Mouse (Mus musculus) forebrain, embryonic 13.5 days (tissue): ENCODE measurements at regions not wholly inside any gene's neighbourhood (a gene's known extent, or its start where the extent isn't known, plus 50 kb on each side); places are given as distances from the start of the nearest gene placed in this dataset.
"Not testable (repeated sequence)": the region's sequence is repeated elsewhere in the genome, so short reads cannot be mapped to it uniquely, and the experiment has no call there.

Experiments used
- ATAC-seq: fragments of 200-750 bp; cut with Nextera tagmentation; 2 replicates; pipeline ENCODE4 v1.8.0; 2017
- H3K27ac ChIP-seq: fragments of 300-500 bp; sonication (generic); 2 replicates; pipeline ENCODE4 v1.5.1; 2015; ENCODE audit warnings: inconsistent platforms, mild to moderate bottlenecking, moderate library complexity
- H3K27me3 ChIP-seq: fragments of 300-500 bp; sonication (generic); 2 replicates; pipeline ENCODE4 v1.6.1; 2015; ENCODE audit warnings: mild to moderate bottlenecking, inconsistent platforms
- H3K36me3 ChIP-seq: fragments of 300-500 bp; sonication (generic); 2 replicates; pipeline ENCODE4 v1.6.1; 2015; ENCODE audit warnings: mild to moderate bottlenecking, inconsistent platforms; ENCODE audit not compliant: poor library complexity, severe bottlenecking
- H3K4me1 ChIP-seq: fragments of 300-500 bp; sonication (generic); 2 replicates; pipeline ENCODE4 v1.6.1; 2015; ENCODE audit warnings: inconsistent platforms
- H3K4me2 ChIP-seq: fragments of 300-500 bp; sonication (generic); 2 replicates; pipeline ENCODE4 v1.6.1; 2015; ENCODE audit warnings: inconsistent platforms, mild to moderate bottlenecking, moderate library complexity
- H3K4me3 ChIP-seq: fragments of 300-500 bp; sonication (generic); 2 replicates; pipeline ENCODE4 v1.5.1; 2015; ENCODE audit warnings: mild to moderate bottlenecking, inconsistent platforms
- H3K9ac ChIP-seq: fragments of 300-500 bp; sonication (generic); 2 replicates; pipeline ENCODE4 v1.6.1; 2015; ENCODE audit warnings: mild to moderate bottlenecking, inconsistent platforms
- H3K9me3 ChIP-seq: fragments of 300-500 bp; sonication (generic); replicated peaks from 2 replicates; pipeline ENCODE4 v1.6.1; 2016; ENCODE audit warnings: inconsistent platforms
- WGBS: fragments of 180-500 bp; shearing (Covaris S2); methylation state at CpG from one replicate; pipeline ENCODE4 v1.1.7; 2015; 5-methylcytosine and 5-hydroxymethylcytosine counted together

- Histone ChIP-seq H3K27ac (no peak overlapping the region; the same call in 1 of the 2 replicates), H3K4me2 (peak overlapping the region; percentile 94), H3K9me3 (no peaks in the 10 kb centered on the region), H3K4me1 (peaks cover 7% of the 10 kb centered on the region), H3K9ac (peak overlapping the region; percentile 77), H3K27me3 (peaks cover 38% of the 10 kb centered on the region), H3K36me3 (no peaks in the 10 kb centered on the region), H3K4me3 (peak overlapping the region; percentile 64)
- peak; percentile 84 for ATAC-seq
- under 1% methylated on average over 77 of the region's 77 CpGs for WGBS
Measured at GRCm38 (mm10) chr1:18058211-18058971, 87.3 kb downstream of the Crisp4 start.

- H3K4me2 ChIP-seq = peak overlapping the region; percentile 94
- under 1% methylated on average over 26 of the region's 26 CpGs for whole genome bisulfite sequencing
- peak overlapping the region; percentile 77 for H3K9ac ChIP-seq
- peaks cover 38% of the 10 kb centered on the region for H3K27me3 ChIP-seq
- peaks cover 7% of the 10 kb centered on the region for H3K4me1 ChIP-seq
- H3K36me3 ChIP-seq = no peaks in the 10 kb centered on the region
- no peaks in the 10 kb centered on the region for H3K9me3 ChIP-seq
- peak; percentile 39; the same call in 1 of the 2 replicates for ATAC-seq
- no peak overlapping the region; the same call in 1 of the 2 replicates for H3K27ac ChIP-seq
- H3K4me3 ChIP-seq = peak overlapping the region; percentile 64
Measured at GRCm38 (mm10) chr1:18057646-18058210, 88.0 kb downstream of the Crisp4 start.

GRCm38 (mm10) chr1:18057003-18057402 is 88.7 kb downstream of the Crisp4 start:
- peaks cover 38% of the 10 kb centered on the region for H3K27me3 ChIP-seq
- H3K36me3 ChIP-seq, H3K9me3 ChIP-seq, H3K4me1 ChIP-seq, ATAC-seq, H3K27ac ChIP-seq: not testable (repeated sequence)
- 0 out of 2 replicates have a peak overlapping the region, but pooled peaks have one; percentile 77 for H3K9ac ChIP-seq
- 6% methylated on average over 11 of the region's 11 CpGs for WGBS
- H3K4me2 ChIP-seq = peak overlapping the region; percentile 94
- H3K4me3 ChIP-seq = peak overlapping the region; percentile 64

GRCm38 (mm10) chr1:18030226-18030625 is 115.5 kb downstream of the Crisp4 start:
- WGBS = 66% methylated on average over 3 of the region's 3 CpGs
- no peaks in the 10 kb centered on the region for H3K4me1 ChIP-seq
- no peak overlapping the region for H3K4me3 ChIP-seq
- no peaks in the 10 kb centered on the region for H3K9me3 ChIP-seq
- no peaks in the 10 kb centered on the region for H3K36me3 ChIP-seq
- H3K27ac ChIP-seq = no peak overlapping the region
- no peaks in the 10 kb centered on the region for H3K27me3 ChIP-seq
- H3K4me2 ChIP-seq = no peak overlapping the region
- no peak overlapping the region for H3K9ac ChIP-seq
- no peak for ATAC-seq

GRCm38 (mm10) chr1:18012941-18013340 is 132.8 kb downstream of the Crisp4 start:
- not testable (repeated sequence) for ATAC-seq, H3K27ac ChIP-seq

GRCm38 (mm10) chr1:17980604-17981003 is 165.1 kb downstream of the Crisp4 start:
- H3K9ac ChIP-seq = no peak overlapping the region
- ATAC-seq = peak; percentile 78; the same call in 1 of the 2 replicates
- no peak overlapping the region for H3K4me2 ChIP-seq
- no peaks in the 10 kb centered on the region for H3K36me3 ChIP-seq
- no peak overlapping the region for H3K4me3 ChIP-seq
- H3K9me3 ChIP-seq = no peaks in the 10 kb centered on the region
- no peaks in the 10 kb centered on the region for H3K4me1 ChIP-seq
- no peak overlapping the region for H3K27ac ChIP-seq
- 17% methylated on average over 3 of the region's 3 CpGs for WGBS
- no peaks in the 10 kb centered on the region for H3K27me3 ChIP-seq

More at GRCm38 (mm10) chr1:18012941-18013340, 132.8 kb downstream of the Crisp4 start:
- H3K4me2 ChIP-seq, H3K36me3 ChIP-seq, H3K4me1 ChIP-seq, H3K27me3 ChIP-seq, H3K9ac ChIP-seq, H3K9me3 ChIP-seq, H3K4me3 ChIP-seq: not testable (repeated sequence)

GRCm38 (mm10) chr1:17978086-17978485 is 167.6 kb downstream of the Crisp4 start:
- H3K27ac ChIP-seq = no peak overlapping the region
- no peaks in the 10 kb centered on the region for H3K9me3 ChIP-seq
- H3K4me2 ChIP-seq = no peak overlapping the region
- 85% methylated on average over 2 of the region's 2 CpGs for WGBS
- no peak overlapping the region for H3K4me3 ChIP-seq
- H3K4me1 ChIP-seq = no peaks in the 10 kb centered on the region
- H3K36me3 ChIP-seq = no peaks in the 10 kb centered on the region
- no peak for ATAC-seq
- no peaks in the 10 kb centered on the region for H3K27me3 ChIP-seq
- no peak overlapping the region for H3K9ac ChIP-seq

- H3K36me3 ChIP-seq, H3K27ac ChIP-seq, H3K4me3 ChIP-seq, H3K27me3 ChIP-seq, H3K9me3 ChIP-seq, H3K4me1 ChIP-seq, ATAC-seq, H3K4me2 ChIP-seq, H3K9ac ChIP-seq: not testable (repeated sequence)
- 94% methylated on average over 18 of the region's 21 CpGs for WGBS
Measured at GRCm38 (mm10) chr1:17956881-17957280, 188.8 kb downstream of the Crisp4 start.

- WGBS = 62% methylated on average over 4 of the region's 4 CpGs
- H3K27ac ChIP-seq, H3K9me3 ChIP-seq: not testable (repeated sequence)
Measured at GRCm38 (mm10) chr1:17932108-17932810, 213.4 kb downstream of the Crisp4 start.

More at GRCm38 (mm10) chr1:17932108-17932810, 213.4 kb downstream of the Crisp4 start:
- H3K36me3 ChIP-seq, H3K4me1 ChIP-seq, H3K4me2 ChIP-seq, ATAC-seq, H3K4me3 ChIP-seq, H3K27me3 ChIP-seq, H3K9ac ChIP-seq: not testable (repeated sequence)
